Comparison of ENCODE assay signal across 22 mouse cellular contexts in genomic region chr1:134242286-134242685, GRCm38 (mm10). TPM values are rescaled to one million over a fixed set of nuclear protein-coding genes. Genes with fewer than 3 reads are reported as not detected.
DNase-seq lines count a peak whose midpoint lies in the region; ATAC-seq lines count a peak whose summit lies in the region.
"Had no signal": no experiment of that assay in that cellular context is flagged by ENCODE, and none has a peak within 500 bp of the region (broad histone marks: within the 10 kb centered on the region; RNA-seq: fewer than 3 reads in every experiment).

No protein-coding gene starts in this region.

- H3K4me3 ChIP-seq in kidney, embryonic 16.5 days (ENCODE audit: low read length), result no peak overlapping the region
- no peak overlapping the region for H3K4me3 ChIP-seq in liver, embryonic 15.5 days (replicated peaks)
- no peak overlapping the region for H3K4me3 ChIP-seq in brown adipose tissue, adult 24 weeks (ENCODE audit: insufficient read depth, low read depth, low read length)
- no peak overlapping the region for H3K4me3 ChIP-seq in neural tube, embryonic 15.5 days (replicated peaks)
- H3K4me3 ChIP-seq: embryonic facial prominence, embryonic 15.5 days; erythroblast, embryonic 14.5 days; forebrain, embryonic 15.5 days; heart, embryonic 15.5 days; hindbrain, embryonic 13.5 days had no signal

- 78% methylated on average over 2 of the region's 2 CpGs for WGBS in kidney, embryonic 16.5 days
- 34% methylated on average over 2 of the region's 2 CpGs for WGBS in liver, embryonic 15.5 days (ENCODE audit: insufficient replicate concordance)
- 75% methylated on average over 2 of the region's 2 CpGs for WGBS in neural tube, embryonic 15.5 days

- H3K27ac ChIP-seq in kidney, embryonic 16.5 days (ENCODE audit: low read length), result no peak overlapping the region
- 0 out of 2 replicates have a peak overlapping the region, but pooled peaks have one; percentile 33 for H3K27ac ChIP-seq in liver, embryonic 15.5 days (replicated peaks)
- H3K27ac ChIP-seq in brown adipose tissue, adult 24 weeks (replicated peaks; ENCODE audit: low read depth, low read length), result peak overlapping the region; percentile 81
- H3K27ac ChIP-seq in neural tube, embryonic 15.5 days (replicated peaks), result no peak overlapping the region
- H3K27ac ChIP-seq: embryonic facial prominence, embryonic 15.5 days; forebrain, embryonic 15.5 days; heart, embryonic 15.5 days; hindbrain, embryonic 13.5 days; hindbrain, postnatal 0 days had no signal

- ATAC-seq in kidney, embryonic 16.5 days (ENCODE audit: low FRiP score, low TSS enrichment), result no peak
- ATAC-seq in liver, embryonic 15.5 days (ENCODE audit: insufficient read depth), result 0 out of 2 replicates have a peak, but pooled peaks have one; percentile 15
- ATAC-seq in neural tube, embryonic 15.5 days (ENCODE audit: low FRiP score), result no peak
- ATAC-seq: forebrain, embryonic 15.5 days; hindbrain, postnatal 0 days had no signal

- no peaks in the 10 kb centered on the region for H3K9me3 ChIP-seq in kidney, embryonic 16.5 days (ENCODE audit: low read length)
- H3K9me3 ChIP-seq in liver, embryonic 15.5 days (replicated peaks), result no peaks in the 10 kb centered on the region
- H3K9me3 ChIP-seq in neural tube, embryonic 15.5 days (replicated peaks), result no peaks in the 10 kb centered on the region
- H3K9me3 ChIP-seq: embryonic facial prominence, embryonic 15.5 days; forebrain, embryonic 15.5 days; heart, embryonic 15.5 days; hindbrain, embryonic 13.5 days had no signal

- H3K36me3 ChIP-seq in kidney, embryonic 16.5 days (ENCODE audit: insufficient read depth, low read length), result no peaks in the 10 kb centered on the region
- H3K36me3 ChIP-seq in liver, embryonic 15.5 days (replicated peaks), result no peaks in the 10 kb centered on the region
- H3K36me3 ChIP-seq in neural tube, embryonic 15.5 days, result no peaks in the 10 kb centered on the region
- H3K36me3 ChIP-seq: embryonic facial prominence, embryonic 15.5 days; forebrain, embryonic 15.5 days; heart, embryonic 15.5 days; hindbrain, embryonic 13.5 days had no signal

- H3K27me3 ChIP-seq in kidney, embryonic 16.5 days (ENCODE audit: insufficient read depth, low read length), result no peaks in the 10 kb centered on the region
- H3K27me3 ChIP-seq in liver, embryonic 15.5 days, result peaks cover 2% of the 10 kb centered on the region
- no peaks in the 10 kb centered on the region; the same call in 1 of the 2 replicates for H3K27me3 ChIP-seq in neural tube, embryonic 15.5 days (replicated peaks)
- H3K27me3 ChIP-seq: forebrain, embryonic 15.5 days; heart, embryonic 15.5 days had no signal

- no peak overlapping the region for H3K9ac ChIP-seq in kidney, embryonic 16.5 days (replicated peaks; ENCODE audit: low read length)
- H3K9ac ChIP-seq in liver, embryonic 15.5 days, result no peak overlapping the region
- H3K9ac ChIP-seq in neural tube, embryonic 15.5 days (replicated peaks), result no peak overlapping the region
- H3K9ac ChIP-seq: embryonic facial prominence, embryonic 15.5 days; forebrain, embryonic 15.5 days; heart, embryonic 15.5 days; hindbrain, embryonic 13.5 days had no signal

- peak; percentile 1 for DNase-seq in kidney, adult 11 months
- DNase-seq in liver (no peak), adipocyte (ENCODE audit: low spot score) (peak; percentile 71)
- DNase-seq: adrenal gland, adult 8-10 months; adrenal gland, postnatal 36 days; cerebellum, adult 18-20 months; cerebellum, postnatal 10 days; embryo, embryonic 11 days; gastrocnemius, postnatal 36 days; heart, adult 11 months; heart, postnatal 14 days had no signal

- peaks cover 12% of the 10 kb centered on the region for H3K4me1 ChIP-seq in kidney, embryonic 16.5 days (ENCODE audit: insufficient read depth, low read length)
- peaks cover 16% of the 10 kb centered on the region; the same call in 1 of the 2 replicates for H3K4me1 ChIP-seq in liver, embryonic 15.5 days (replicated peaks)
- peaks cover 12% of the 10 kb centered on the region for H3K4me1 ChIP-seq in brown adipose tissue, adult 24 weeks (ENCODE audit: control insufficient read depth, insufficient read depth, insufficient read length, low read length)
- peaks cover 14% of the 10 kb centered on the region for H3K4me1 ChIP-seq in neural tube, embryonic 15.5 days

- no peak overlapping the region for H3K4me2 ChIP-seq in kidney, embryonic 16.5 days (replicated peaks; ENCODE audit: low read depth, low read length)
- H3K4me2 ChIP-seq in liver, embryonic 15.5 days, result no peak overlapping the region
- H3K4me2 ChIP-seq in neural tube, embryonic 15.5 days, result no peak overlapping the region
- H3K4me2 ChIP-seq: embryonic facial prominence, embryonic 15.5 days; forebrain, embryonic 15.5 days; heart, embryonic 15.5 days; hindbrain, embryonic 13.5 days had no signal

RNA-seq across cellular contexts. Expression of gene Adora1, which starts 7.1 kb away (rescaled TPM):
- 10.4 and 10.6 TPM in 2 replicates for polyA plus RNA-seq in kidney, embryonic 16.5 days (2015; fragmentation: Nextera tagmentation; extraction: Ambion mirVana)
- polyA plus RNA-seq in liver, embryonic 15.5 days (2015; fragmentation: Nextera tagmentation; extraction: Ambion mirVana), result 0.91 and 2.1 TPM in 2 replicates
- polyA plus RNA-seq in brown adipose tissue, adult 24 weeks (2012; ENCODE audit: insufficient read depth, insufficient read length, missing spikeins), result 41.1 and 67.9 TPM in 2 replicates
- 23.8 and 28.8 TPM in 2 replicates for polyA plus RNA-seq in neural tube, embryonic 15.5 days (2015; fragmentation: Nextera tagmentation; extraction: Ambion mirVana)
- polyA plus RNA-seq: erythroblast, embryonic 14.5 days had no signal

RNA-seq across cellular contexts. Expression of gene Myog, which starts 47.5 kb away (rescaled TPM):
- 2.4 and 3.4 TPM in 2 replicates for polyA plus RNA-seq in kidney, embryonic 16.5 days (2015; fragmentation: Nextera tagmentation; extraction: Ambion mirVana)
- 5.1 and 6.8 TPM in 2 replicates for polyA plus RNA-seq in liver, embryonic 15.5 days (2015; fragmentation: Nextera tagmentation; extraction: Ambion mirVana)
- polyA plus RNA-seq in brown adipose tissue, adult 24 weeks (2012; ENCODE audit: insufficient read depth, insufficient read length, missing spikeins), result not detected in 2 replicates
- 7.1 and 9.9 TPM in 2 replicates for polyA plus RNA-seq in neural tube, embryonic 15.5 days (2015; fragmentation: Nextera tagmentation; extraction: Ambion mirVana)
- polyA plus RNA-seq: erythroblast, embryonic 14.5 days; forebrain, embryonic 11.5 days; hindbrain, postnatal 0 days had no signal

RNA-seq across cellular contexts. Expression of gene Mybph, which starts 49.0 kb away (rescaled TPM):
- polyA plus RNA-seq in kidney, embryonic 16.5 days (2015; fragmentation: Nextera tagmentation; extraction: Ambion mirVana), result 1.6 and 1.7 TPM in 2 replicates
- 1.5 and 3.5 TPM in 2 replicates for polyA plus RNA-seq in liver, embryonic 15.5 days (2015; fragmentation: Nextera tagmentation; extraction: Ambion mirVana)
- polyA plus RNA-seq in brown adipose tissue, adult 24 weeks (2012; ENCODE audit: insufficient read depth, insufficient read length, missing spikeins), result not detected in 2 replicates
- polyA plus RNA-seq in neural tube, embryonic 15.5 days (2015; fragmentation: Nextera tagmentation; extraction: Ambion mirVana), result 2.7 and 4.4 TPM in 2 replicates
- polyA plus RNA-seq: erythroblast, embryonic 14.5 days; forebrain, embryonic 11.5 days; forebrain, embryonic 15.5 days had no signal

Comparison
In these comparisons a context has a peak if more than half of its experiments do, and no peak if none do; other contexts are left out.
1. H3K27ac ChIP-seq: peak in liver, embryonic 15.5 days (single experiment) and brown adipose tissue, adult 24 weeks (single experiment); none in kidney, embryonic 16.5 days (single experiment) and neural tube, embryonic 15.5 days (single experiment).